Mouse (Mus musculus): Measurements from ENCODE around the gene Atp1a1. TPM values are rescaled to one million over a fixed set of nuclear protein-coding genes. Genes with fewer than 3 reads are reported as not detected.

Atp1a1 gene
- polyA plus RNA-seq, 1 experiment from 2014 or later, result 537 TPM

DNA sequence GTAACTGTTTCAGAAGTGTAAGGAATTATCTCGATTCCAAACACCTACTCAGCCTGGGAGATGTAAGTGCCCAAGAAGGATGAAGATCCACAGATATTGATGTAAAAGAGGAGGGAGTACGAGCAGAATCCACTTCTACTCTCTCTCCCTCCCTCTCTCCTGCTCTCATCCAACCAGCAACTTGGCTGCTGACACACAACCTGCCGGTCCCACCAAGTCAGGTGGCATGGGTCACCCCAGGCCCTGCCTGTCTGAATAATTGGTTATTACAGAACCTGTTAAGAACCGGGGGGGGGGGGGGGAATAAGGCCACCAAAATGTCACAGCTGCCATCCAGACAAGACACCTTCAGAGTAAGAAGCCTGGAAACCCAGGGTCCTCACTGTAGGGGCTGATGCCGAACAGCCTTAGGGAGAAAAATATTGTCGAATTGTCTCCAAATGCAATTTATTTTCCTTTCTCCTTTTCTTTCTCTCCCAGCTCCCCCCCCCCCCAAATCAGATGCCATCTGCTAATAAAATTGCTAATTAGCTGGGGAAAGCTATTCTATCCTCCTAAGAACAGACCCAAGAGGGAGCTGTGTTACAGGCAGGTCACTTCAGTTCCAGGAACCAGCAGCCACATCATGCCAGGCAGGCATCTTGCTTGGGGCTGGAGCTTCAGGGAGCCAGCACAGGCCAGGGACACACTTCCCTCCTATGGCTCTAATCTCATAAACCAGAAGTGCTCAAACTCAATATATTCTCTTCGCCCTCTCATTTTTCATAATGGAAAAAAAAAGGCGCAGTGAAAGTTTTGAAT, 6.7 kb upstream of the Atp1a1 start:
- H3K4me3 ChIP-seq (ENCODE audit: control insufficient read depth in 1 of 2, insufficient read depth in 1 of 2, low read depth in 1 of 2, low read length in 2 of 2), result no peak overlapping the region
- WGBS, result 76% methylated on average over 8 of the region's 8 CpGs
- no peak overlapping the region for H3K9ac ChIP-seq (ENCODE audit: low read length)
- no peak overlapping the region for H3K27ac ChIP-seq (replicated peaks in 1 of 2; ENCODE audit: control insufficient read depth in 1 of 2, insufficient read depth in 1 of 2, low read depth in 2 of 2, low read length in 2 of 2)
- H3K4me1 ChIP-seq (ENCODE audit: control insufficient read depth in 2 of 2, insufficient read depth in 2 of 2, low read length in 2 of 2), result peaks cover 0 to 8% of the 10 kb centered on the region in 2 experiments
- ATAC-seq (ENCODE audit: insufficient number of reproducible peaks, insufficient read depth, low FRiP score, low read depth), result no peak
- H3K4me2 ChIP-seq (ENCODE audit: low read length), result no peak overlapping the region
- H3K27me3 ChIP-seq (ENCODE audit: control insufficient read depth, insufficient read depth, low read length), result no peaks in the 10 kb centered on the region
- no peaks in the 10 kb centered on the region for H3K9me3 ChIP-seq (ENCODE audit: control insufficient read depth, low read length)
- H3K36me3 ChIP-seq (ENCODE audit: control insufficient read depth, insufficient read depth, low read length), result no peaks in the 10 kb centered on the region

DNA sequence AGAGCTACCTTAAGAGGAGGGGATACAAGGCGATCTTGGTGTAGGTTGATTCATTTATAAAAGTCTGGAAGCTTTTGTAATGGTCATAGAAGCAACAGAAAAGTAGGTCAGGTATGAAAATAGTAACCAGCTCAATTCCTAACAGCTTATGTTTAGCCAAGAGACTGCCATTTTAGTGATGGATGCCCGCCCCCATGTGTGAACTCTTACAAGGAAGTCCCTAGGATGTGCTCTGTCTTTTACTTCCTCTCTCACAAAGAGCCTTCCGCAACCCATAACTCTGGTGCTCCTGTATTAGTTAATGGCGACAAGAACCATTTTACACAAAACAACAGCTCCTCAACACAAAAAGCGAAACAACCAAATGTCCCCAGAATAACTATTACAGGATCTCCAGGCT, 4.8 kb upstream of the Atp1a1 start:
- H3K9ac ChIP-seq (ENCODE audit: low read length), result no peak overlapping the region
- H3K36me3 ChIP-seq (ENCODE audit: control insufficient read depth, insufficient read depth, low read length), result no peaks in the 10 kb centered on the region
- no peaks in the 10 kb centered on the region for H3K27me3 ChIP-seq (ENCODE audit: control insufficient read depth, insufficient read depth, low read length)
- H3K4me3 ChIP-seq (ENCODE audit: control insufficient read depth in 1 of 2, insufficient read depth in 1 of 2, low read depth in 1 of 2, low read length in 2 of 2), result no peak overlapping the region
- no peak overlapping the region for H3K4me2 ChIP-seq (ENCODE audit: low read length)
- H3K9me3 ChIP-seq (ENCODE audit: control insufficient read depth, low read length), result no peaks in the 10 kb centered on the region
- no peak overlapping the region for H3K27ac ChIP-seq (replicated peaks in 1 of 2; ENCODE audit: control insufficient read depth in 1 of 2, insufficient read depth in 1 of 2, low read depth in 2 of 2, low read length in 2 of 2)
- no peak for ATAC-seq (ENCODE audit: insufficient number of reproducible peaks, insufficient read depth, low FRiP score, low read depth)
- WGBS, result 90% methylated on average over 5 of the region's 5 CpGs
- H3K4me1 ChIP-seq (ENCODE audit: control insufficient read depth in 2 of 2, insufficient read depth in 2 of 2, low read length in 2 of 2), result peaks cover 5 to 9% of the 10 kb centered on the region in 2 experiments

DNA sequence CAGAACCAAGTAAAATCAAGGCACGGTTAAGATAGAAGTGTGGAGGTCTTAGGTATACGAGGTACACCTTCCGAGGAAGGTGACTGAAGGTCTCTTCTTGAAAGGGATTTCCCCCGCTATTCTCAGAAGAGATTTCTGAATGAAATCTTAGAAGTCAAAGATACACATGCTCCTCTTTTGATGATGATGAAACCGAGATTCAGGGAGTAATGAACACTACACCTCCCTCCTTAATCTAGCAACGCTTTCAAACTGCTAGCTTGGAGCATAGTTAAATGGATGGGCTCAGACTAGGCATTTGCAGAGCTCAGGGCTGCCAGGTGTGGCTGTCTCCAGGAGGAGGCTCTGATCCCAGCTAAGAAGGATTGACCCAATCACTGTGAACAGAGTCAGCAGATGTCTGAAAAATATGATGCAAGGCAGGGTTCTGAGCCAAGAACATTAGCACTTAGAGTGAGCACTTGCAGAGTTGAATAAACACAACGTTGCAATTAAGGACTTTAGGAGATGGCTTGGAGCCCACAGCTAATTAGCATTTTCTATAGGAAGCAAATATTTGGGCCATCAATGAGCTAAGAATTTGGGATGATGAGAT, 2.5 kb upstream of the Atp1a1 start:
- Histone ChIP-seq H3K4me1 (ENCODE audit: control insufficient read depth in 2 of 2, insufficient read depth in 2 of 2, low read length in 2 of 2) (peaks cover 5 to 6% of the 10 kb centered on the region in 2 experiments), H3K27me3 (ENCODE audit: control insufficient read depth, insufficient read depth, low read length) (no peaks in the 10 kb centered on the region), H3K27ac (replicated peaks in 1 of 2; ENCODE audit: control insufficient read depth in 1 of 2, insufficient read depth in 1 of 2, low read depth in 2 of 2, low read length in 2 of 2) (no peak overlapping the region), H3K9me3 (ENCODE audit: control insufficient read depth, low read length) (no peaks in the 10 kb centered on the region), H3K4me3 (ENCODE audit: control insufficient read depth in 1 of 2, insufficient read depth in 1 of 2, low read depth in 1 of 2, low read length in 2 of 2) (no peak overlapping the region), H3K36me3 (ENCODE audit: control insufficient read depth, insufficient read depth, low read length) (no peaks in the 10 kb centered on the region), H3K4me2 (ENCODE audit: low read length) (no peak overlapping the region), H3K9ac (ENCODE audit: low read length) (no peak overlapping the region)
- ATAC-seq (ENCODE audit: insufficient number of reproducible peaks, insufficient read depth, low FRiP score, low read depth), result no peak
- WGBS, result 81% methylated on average over 7 of the region's 7 CpGs

DNA sequence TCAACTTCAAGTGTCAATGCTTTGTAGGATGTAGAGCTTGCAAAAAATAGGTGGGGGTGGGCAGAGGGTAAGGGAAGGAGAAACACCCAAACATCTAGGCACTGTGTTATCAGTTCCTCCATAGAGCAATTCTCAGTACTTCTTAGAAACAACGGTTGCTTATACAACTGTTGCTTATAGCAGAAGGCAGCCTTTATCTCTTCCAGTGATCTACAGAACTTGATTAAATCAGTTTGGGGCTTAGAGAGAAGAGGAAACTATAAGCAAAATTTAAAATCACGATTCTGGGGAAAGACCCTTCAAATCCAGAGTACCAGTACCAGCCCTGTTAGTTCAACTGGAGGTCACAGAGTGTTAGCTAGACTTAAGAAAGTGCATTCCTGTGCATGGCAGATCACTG, 1.2 kb upstream of the Atp1a1 start:
- no peak overlapping the region for H3K9ac ChIP-seq (ENCODE audit: low read length)
- H3K27ac ChIP-seq (replicated peaks in 1 of 2; ENCODE audit: control insufficient read depth in 1 of 2, insufficient read depth in 1 of 2, low read depth in 2 of 2, low read length in 2 of 2), result no peak overlapping the region
- ATAC-seq (ENCODE audit: insufficient number of reproducible peaks, insufficient read depth, low FRiP score, low read depth), result no peak
- no peaks in the 10 kb centered on the region for H3K9me3 ChIP-seq (ENCODE audit: control insufficient read depth, low read length)
- no peaks in the 10 kb centered on the region for H3K36me3 ChIP-seq (ENCODE audit: control insufficient read depth, insufficient read depth, low read length)
- H3K4me3 ChIP-seq (ENCODE audit: control insufficient read depth in 1 of 2, insufficient read depth in 1 of 2, low read depth in 1 of 2, low read length in 2 of 2), result no peak overlapping the region
- WGBS, result 22% methylated on average over 2 of the region's 2 CpGs
- H3K4me2 ChIP-seq (ENCODE audit: low read length), result no peak overlapping the region
- peaks cover 4 to 18% of the 10 kb centered on the region in 2 experiments for H3K4me1 ChIP-seq (ENCODE audit: control insufficient read depth in 2 of 2, insufficient read depth in 2 of 2, low read length in 2 of 2)
- no peaks in the 10 kb centered on the region for H3K27me3 ChIP-seq (ENCODE audit: control insufficient read depth, insufficient read depth, low read length)

DNA sequence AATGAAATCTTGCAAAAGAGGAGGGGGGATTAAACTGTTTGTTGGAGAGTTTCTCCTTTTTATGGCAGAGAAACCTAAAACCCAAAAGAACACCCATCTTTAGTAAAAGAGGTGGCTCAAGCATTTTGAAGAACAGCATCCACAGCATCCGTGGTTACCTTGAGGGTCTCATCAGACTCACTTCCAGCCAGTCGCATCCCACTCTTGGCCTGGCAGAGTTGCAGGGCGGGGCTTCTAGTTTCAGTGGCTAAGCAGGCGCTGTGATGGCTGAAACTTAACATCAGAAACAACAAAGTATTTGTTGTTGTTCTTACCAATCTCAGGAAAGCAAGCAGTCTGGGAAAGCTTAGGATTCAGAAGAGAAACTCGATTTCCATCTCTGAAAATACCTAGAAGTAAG, 807 bp upstream of the Atp1a1 start:
- Histone ChIP-seq H3K4me1 (ENCODE audit: control insufficient read depth in 2 of 2, insufficient read depth in 2 of 2, low read length in 2 of 2) (peaks cover 4 to 22% of the 10 kb centered on the region in 2 experiments), H3K9me3 (ENCODE audit: control insufficient read depth, low read length) (no peaks in the 10 kb centered on the region), H3K4me3 (ENCODE audit: control insufficient read depth in 1 of 2, insufficient read depth in 1 of 2, low read depth in 1 of 2, low read length in 2 of 2) (peak overlapping the region; percentile 77 to 82; a peak in 3 of 4 replicates), H3K9ac (ENCODE audit: low read length) (peak overlapping the region; percentile 99), H3K27me3 (ENCODE audit: control insufficient read depth, insufficient read depth, low read length) (no peaks in the 10 kb centered on the region), H3K4me2 (ENCODE audit: low read length) (peak overlapping the region; percentile 78), H3K36me3 (ENCODE audit: control insufficient read depth, insufficient read depth, low read length) (no peaks in the 10 kb centered on the region), H3K27ac (replicated peaks in 1 of 2; ENCODE audit: control insufficient read depth in 1 of 2, insufficient read depth in 1 of 2, low read depth in 2 of 2, low read length in 2 of 2) (peak overlapping the region in 1 of 2 experiments; percentile 99; a peak in 1 of 4 replicates)
- 16% methylated on average over 5 of the region's 5 CpGs for WGBS
- no peak for ATAC-seq (ENCODE audit: insufficient number of reproducible peaks, insufficient read depth, low FRiP score, low read depth)

DNA sequence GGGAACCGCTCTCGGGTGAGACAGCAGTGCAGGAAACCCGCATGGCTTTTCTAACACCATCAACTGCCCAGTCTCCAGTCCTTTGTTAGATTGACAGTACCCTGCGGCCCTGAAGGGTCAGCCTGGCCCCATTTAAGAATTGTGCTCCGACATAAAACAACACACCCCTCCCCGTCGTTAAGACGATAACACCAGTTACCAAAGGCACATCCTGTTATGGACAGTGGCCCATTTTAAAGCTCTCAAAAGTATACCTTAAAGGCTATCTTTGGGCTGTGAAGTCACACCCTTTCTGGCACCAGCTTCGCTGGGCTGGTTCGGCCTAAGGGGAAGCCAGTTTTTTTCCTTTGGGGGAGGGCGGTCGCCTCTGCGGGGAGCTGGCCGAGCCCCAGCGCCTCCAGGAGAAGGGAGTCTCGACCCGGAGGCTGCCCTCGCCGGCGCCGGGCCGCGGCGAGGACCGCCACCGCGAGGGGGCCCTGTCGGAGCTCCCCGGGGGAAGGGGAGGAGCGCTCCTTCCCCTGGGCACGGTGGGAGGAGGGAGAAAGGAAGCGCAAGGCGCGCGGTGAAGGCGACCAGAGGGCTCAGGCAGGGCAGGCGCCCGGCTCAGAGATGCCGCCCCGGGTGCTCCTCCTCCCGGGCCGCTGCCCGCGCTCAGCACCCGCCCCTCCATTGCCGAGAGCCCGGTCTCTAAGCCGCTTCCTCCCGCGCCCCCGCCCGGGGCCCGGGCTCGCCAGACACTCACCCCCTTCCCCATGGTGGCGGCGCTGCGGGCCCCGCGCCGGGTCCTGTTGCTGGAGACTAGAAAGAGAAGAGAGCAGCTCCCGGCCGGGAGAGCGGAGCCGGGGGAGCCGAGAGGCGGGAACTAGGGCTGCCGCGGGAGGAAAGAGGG, 579 bp downstream of the Atp1a1 start:
- Histone ChIP-seq H3K9me3 (ENCODE audit: control insufficient read depth, low read length) (no peaks in the 10 kb centered on the region), H3K4me1 (ENCODE audit: control insufficient read depth in 2 of 2, insufficient read depth in 2 of 2, low read length in 2 of 2) (peaks cover 13 to 36% of the 10 kb centered on the region in 2 experiments), H3K4me3 (ENCODE audit: control insufficient read depth in 1 of 2, insufficient read depth in 1 of 2, low read depth in 1 of 2, low read length in 2 of 2) (peak overlapping the region; percentile 77 to 82), H3K36me3 (ENCODE audit: control insufficient read depth, insufficient read depth, low read length) (0 out of 2 replicates have a peak, but pooled peaks cover 6% of the 10 kb centered on the region), H3K9ac (ENCODE audit: low read length) (peak overlapping the region; percentile 99), H3K4me2 (ENCODE audit: low read length) (peak overlapping the region; percentile 78), H3K27ac (replicated peaks in 1 of 2; ENCODE audit: control insufficient read depth in 1 of 2, insufficient read depth in 1 of 2, low read depth in 2 of 2, low read length in 2 of 2) (peak overlapping the region; percentile 92 to 99), H3K27me3 (ENCODE audit: control insufficient read depth, insufficient read depth, low read length) (no peaks in the 10 kb centered on the region)
- ATAC-seq (ENCODE audit: insufficient number of reproducible peaks, insufficient read depth, low FRiP score, low read depth), result peak; percentile 79
- under 1% methylated on average over 37 of the region's 68 CpGs for WGBS

DNA sequence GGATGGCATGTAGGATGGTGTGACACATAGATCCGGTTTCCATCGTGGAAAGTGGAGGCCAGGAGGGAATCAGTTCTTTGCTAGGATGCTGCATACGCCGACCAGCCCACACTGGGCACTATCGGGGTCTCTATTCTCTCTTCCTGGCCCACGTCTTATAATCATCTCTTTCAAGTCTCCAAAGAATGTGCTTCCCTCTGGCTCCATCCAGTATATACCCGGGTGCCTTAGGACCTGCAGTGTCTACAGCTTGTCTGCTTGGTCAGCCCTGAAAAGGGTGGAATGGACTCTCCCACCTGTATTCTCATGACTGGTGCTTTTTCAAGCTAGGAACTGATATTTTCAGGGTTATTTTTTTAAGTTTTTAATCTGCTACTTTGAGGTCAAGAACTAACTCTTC, 1.3 kb downstream of the Atp1a1 start:
- peak overlapping the region; percentile 77 to 82 for H3K4me3 ChIP-seq (ENCODE audit: control insufficient read depth in 1 of 2, insufficient read depth in 1 of 2, low read depth in 1 of 2, low read length in 2 of 2)
- peaks cover 17 to 43% of the 10 kb centered on the region in 2 experiments for H3K4me1 ChIP-seq (ENCODE audit: control insufficient read depth in 2 of 2, insufficient read depth in 2 of 2, low read length in 2 of 2)
- no peaks in the 10 kb centered on the region for H3K27me3 ChIP-seq (ENCODE audit: control insufficient read depth, insufficient read depth, low read length)
- WGBS, result 8% methylated on average over 7 of the region's 7 CpGs
- H3K9ac ChIP-seq (ENCODE audit: low read length), result peak overlapping the region; percentile 99
- H3K27ac ChIP-seq (replicated peaks in 1 of 2; ENCODE audit: control insufficient read depth in 1 of 2, insufficient read depth in 1 of 2, low read depth in 2 of 2, low read length in 2 of 2), result peak overlapping the region; percentile 92 to 99
- ATAC-seq (ENCODE audit: insufficient number of reproducible peaks, insufficient read depth, low FRiP score, low read depth), result no peak
- no peaks in the 10 kb centered on the region for H3K9me3 ChIP-seq (ENCODE audit: control insufficient read depth, low read length)
- 0 out of 2 replicates have a peak, but pooled peaks cover 6% of the 10 kb centered on the region for H3K36me3 ChIP-seq (ENCODE audit: control insufficient read depth, insufficient read depth, low read length)
- H3K4me2 ChIP-seq (ENCODE audit: low read length), result peak overlapping the region; percentile 78

All from heart, embryonic 14.5 days (tissue).